ENCODE assay signal across 8 mouse cellular contexts in genomic region chrX:48234417-48234816, GRCm38 (mm10). TPM values are rescaled to one million over a fixed set of nuclear protein-coding genes. Genes with fewer than 3 reads are reported as not detected.
A peak's percentile ranks its signal among the peaks of the same experiment; 100 is the strongest.
DNase-seq lines count a peak whose midpoint lies in the region; ATAC-seq lines count a peak whose summit lies in the region.

No protein-coding gene starts in this region.

- no peaks in the 10 kb centered on the region for H3K79me2 ChIP-seq in macrophage (ENCODE audit: inconsistent target)

- no peak for ATAC-seq in kidney, embryonic 15.5 days (replicated peaks; ENCODE audit: low FRiP score)
- no peak for ATAC-seq in intestine, embryonic 14.5 days (replicated peaks; ENCODE audit: low FRiP score, low TSS enrichment, low read depth)

- H3K4me2 ChIP-seq in kidney, embryonic 15.5 days: no peak overlapping the region
- peak overlapping the region; percentile 4; the same call in 1 of the 2 replicates for H3K4me2 ChIP-seq in intestine, embryonic 14.5 days (ENCODE audit: low read length)

- H3K9ac ChIP-seq in kidney, embryonic 15.5 days: no peak overlapping the region
- no peak overlapping the region for H3K9ac ChIP-seq in intestine, embryonic 14.5 days (ENCODE audit: low read length)

- DNase-seq in kidney, postnatal 14 days: peak; percentile 2
- no peak for DNase-seq in intestine, embryonic 14.5 days (ENCODE audit: low spot score)
- peak; percentile 51 to 73 for DNase-seq in thymus, postnatal 36 days
- no peak for DNase-seq in layer of hippocampus, adult 8-10 months (ENCODE audit: low spot score in 2 of 2)
- DNase-seq in layer of hippocampus, adult 18-20 months (ENCODE audit: low spot score in 2 of 2): no peak
- no peak for DNase-seq in right cerebral cortex, postnatal 4 days

- no peaks in the 10 kb centered on the region for H3K9me3 ChIP-seq in kidney, embryonic 15.5 days (replicated peaks)
- H3K9me3 ChIP-seq in intestine, embryonic 14.5 days (ENCODE audit: control insufficient read depth, low read length): no peaks in the 10 kb centered on the region

- no peaks in the 10 kb centered on the region for H3K4me1 ChIP-seq in kidney, embryonic 15.5 days
- no peaks in the 10 kb centered on the region for H3K4me1 ChIP-seq in intestine, embryonic 14.5 days (replicated peaks; ENCODE audit: control insufficient read depth, insufficient read depth, low read length)

- H3K4me3 ChIP-seq in kidney, embryonic 15.5 days (replicated peaks): no peak overlapping the region
- H3K4me3 ChIP-seq in intestine, embryonic 14.5 days (ENCODE audit: low read depth, low read length): no peak overlapping the region
- no peak overlapping the region for H3K4me3 ChIP-seq in macrophage (ENCODE audit: inconsistent target)

- H3K27ac ChIP-seq in kidney, embryonic 15.5 days: no peak overlapping the region
- H3K27ac ChIP-seq in intestine, embryonic 14.5 days (ENCODE audit: low read depth): no peak overlapping the region
- H3K27ac ChIP-seq in macrophage: peak overlapping the region; percentile 45

- no peaks in the 10 kb centered on the region for H3K36me3 ChIP-seq in kidney, embryonic 15.5 days
- H3K36me3 ChIP-seq in intestine, embryonic 14.5 days (ENCODE audit: control insufficient read depth, insufficient read depth, low read length): no peaks in the 10 kb centered on the region
- H3K36me3 ChIP-seq in macrophage (ENCODE audit: inconsistent target): no peaks in the 10 kb centered on the region

- no peaks in the 10 kb centered on the region for H3K27me3 ChIP-seq in kidney, embryonic 15.5 days
- H3K27me3 ChIP-seq in intestine, embryonic 14.5 days (replicated peaks; ENCODE audit: control insufficient read depth, insufficient read depth, low read length): no peaks in the 10 kb centered on the region

- WGBS in kidney, embryonic 15.5 days: 49% methylated on average over 7 of the region's 7 CpGs
- 49% methylated on average over 7 of the region's 7 CpGs for WGBS in intestine, embryonic 14.5 days
- WGBS in macrophage (ENCODE audit: missing documents): 28% methylated on average over 7 of the region's 7 CpGs

RNA-seq across cellular contexts. Expression of gene Utp14a, which starts 22.2 kb away (rescaled TPM):
- 17.7 and 18.9 TPM in 2 replicates for polyA plus RNA-seq in kidney, embryonic 15.5 days (2015; fragmentation: Nextera tagmentation; extraction: Ambion mirVana)
- polyA plus RNA-seq in intestine, embryonic 14.5 days (2014; fragmentation: Nextera tagmentation; extraction: Ambion mirVana): 17.0 and 19.6 TPM in 2 replicates
- 10 to 100 TPM; 18.2 to 69.9 (median 55.7) TPM for total RNA-seq in macrophage (2018; cell fraction: chromatin; rRNA removed)
- total RNA-seq in macrophage (2018; cell fraction: cytosol; rRNA removed): 10 to 100 TPM; 17.7 to 36.8 (median 28.4) TPM
- total RNA-seq in macrophage (2018; cell fraction: nucleus; rRNA removed): 10 to 100 TPM; 19.7 to 75.5 (median 42.4) TPM
- polyA plus RNA-seq in macrophage (2018): 28.6 to 42.0 TPM (median 33.0 TPM) in 3 replicates
- 10 to 100 TPM; 16.5 to 22.3 (median 19.2) TPM for total RNA-seq in layer of hippocampus, adult 8-10 months (2022)
- total RNA-seq in layer of hippocampus, adult 18-20 months (2021): 10 to 100 TPM; 17.1 to 18.8 TPM

RNA-seq across cellular contexts. Expression of gene Zdhhc9, which starts 25.7 kb away (rescaled TPM):
- polyA plus RNA-seq in kidney, embryonic 15.5 days (2015; fragmentation: Nextera tagmentation; extraction: Ambion mirVana): 5.7 and 6.4 TPM in 2 replicates
- polyA plus RNA-seq in intestine, embryonic 14.5 days (2014; fragmentation: Nextera tagmentation; extraction: Ambion mirVana): 6.3 and 8.6 TPM in 2 replicates
- total RNA-seq in macrophage (2018; cell fraction: chromatin; rRNA removed): 10 to 100 TPM in 22 of 26 experiments, 1 to 10 TPM in 4; 4.8 to 65.1 (median 30.3) TPM
- total RNA-seq in macrophage (2018; cell fraction: cytosol; rRNA removed): 10 to 100 TPM; 38.4 to 62.5 (median 51.0) TPM
- total RNA-seq in macrophage (2018; cell fraction: nucleus; rRNA removed): 10 to 100 TPM; 16.1 to 95.4 (median 45.5) TPM
- 31.7 to 69.9 TPM (median 45.2 TPM) in 3 replicates for polyA plus RNA-seq in macrophage (2018)
- total RNA-seq in layer of hippocampus, adult 8-10 months (2022): 10 to 100 TPM; 41.6 to 44.5 (median 42.2) TPM
- total RNA-seq in layer of hippocampus, adult 18-20 months (2021): 10 to 100 TPM; 36.9 to 38.5 TPM

Comparison
In these comparisons a context has a peak if more than half of its experiments do, and no peak if none do; other contexts are left out.
1. DNase-seq: peak in kidney, postnatal 14 days (single experiment) and thymus, postnatal 36 days (2 of 2); none in intestine, embryonic 14.5 days (single experiment), layer of hippocampus, adult 8-10 months (0 of 2), layer of hippocampus, adult 18-20 months (0 of 2) and right cerebral cortex, postnatal 4 days (single experiment).